Mouse (Mus musculus): ENCODE results near the gene Suds3. TPM values are rescaled to one million over a fixed set of nuclear protein-coding genes. Genes with fewer than 3 reads are reported as not detected.

Suds3 gene
- polyA plus RNA-seq, 1 experiment from 2014 or later: 52.9 TPM

- no peak overlapping the region for H3K4me3 ChIP-seq (replicated peaks; ENCODE audit: low read depth, low read length)
- peaks cover 9% of the 10 kb centered on the region; the same call in 1 of the 2 replicates for H3K27me3 ChIP-seq (ENCODE audit: control insufficient read depth, insufficient read depth, low read length)
- 61% methylated on average over 8 of the region's 8 CpGs for WGBS
- ATAC-seq (ENCODE audit: low FRiP score, low TSS enrichment) (no peak), DNase-seq (no peak)
- no peaks in the 10 kb centered on the region for H3K9me3 ChIP-seq (ENCODE audit: control insufficient read depth, low read length)
- no peaks in the 10 kb centered on the region for H3K36me3 ChIP-seq (ENCODE audit: control insufficient read depth, insufficient read depth, low read length)
- H3K9ac ChIP-seq (replicated peaks; ENCODE audit: low read length): no peak overlapping the region
- H3K27ac ChIP-seq (replicated peaks; ENCODE audit: low read depth, low read length): no peak overlapping the region
- no peak overlapping the region for H3K4me2 ChIP-seq (ENCODE audit: low read length)
- peaks cover 17% of the 10 kb centered on the region for H3K4me1 ChIP-seq (ENCODE audit: control insufficient read depth, insufficient read depth, low read length)
Observed at GRCm38 (mm10) chr5:117118850-117119249, 2.9 kb upstream of the Suds3 start.

DNA sequence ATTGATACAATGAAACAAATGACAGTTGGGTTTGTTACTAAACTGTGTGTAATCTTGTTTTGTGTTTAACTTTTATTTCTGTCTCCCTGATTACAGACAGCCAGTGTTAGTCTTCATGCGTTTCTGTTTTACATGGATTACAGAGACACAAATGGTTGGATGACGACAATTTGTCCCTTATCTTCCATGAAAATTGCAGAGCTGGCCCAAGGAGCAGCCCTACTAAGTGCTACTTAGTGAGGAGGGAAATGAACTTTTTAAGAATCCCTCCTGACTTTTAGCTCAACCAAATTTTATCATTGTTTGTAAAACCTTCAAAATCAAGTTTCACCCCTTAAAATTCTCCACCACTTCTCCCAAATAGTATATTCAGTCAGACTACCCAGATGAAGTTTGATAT lies 2.3 kb upstream of the Suds3 start:
- Histone ChIP-seq H3K4me1 (ENCODE audit: control insufficient read depth, insufficient read depth, low read length) (peaks cover 17% of the 10 kb centered on the region), H3K36me3 (ENCODE audit: control insufficient read depth, insufficient read depth, low read length) (peaks cover 4% of the 10 kb centered on the region; the same call in 1 of the 2 replicates), H3K4me3 (replicated peaks; ENCODE audit: low read depth, low read length) (no peak overlapping the region), H3K4me2 (ENCODE audit: low read length) (no peak overlapping the region), H3K9me3 (ENCODE audit: control insufficient read depth, low read length) (no peaks in the 10 kb centered on the region), H3K9ac (replicated peaks; ENCODE audit: low read length) (no peak overlapping the region), H3K27me3 (ENCODE audit: control insufficient read depth, insufficient read depth, low read length) (peaks cover 9% of the 10 kb centered on the region; the same call in 1 of the 2 replicates), H3K27ac (replicated peaks; ENCODE audit: low read depth, low read length) (no peak overlapping the region)
- DNase-seq (no peak), ATAC-seq (ENCODE audit: low FRiP score, low TSS enrichment) (no peak)
- 87% methylated on average over 2 of the region's 2 CpGs for WGBS

DNA sequence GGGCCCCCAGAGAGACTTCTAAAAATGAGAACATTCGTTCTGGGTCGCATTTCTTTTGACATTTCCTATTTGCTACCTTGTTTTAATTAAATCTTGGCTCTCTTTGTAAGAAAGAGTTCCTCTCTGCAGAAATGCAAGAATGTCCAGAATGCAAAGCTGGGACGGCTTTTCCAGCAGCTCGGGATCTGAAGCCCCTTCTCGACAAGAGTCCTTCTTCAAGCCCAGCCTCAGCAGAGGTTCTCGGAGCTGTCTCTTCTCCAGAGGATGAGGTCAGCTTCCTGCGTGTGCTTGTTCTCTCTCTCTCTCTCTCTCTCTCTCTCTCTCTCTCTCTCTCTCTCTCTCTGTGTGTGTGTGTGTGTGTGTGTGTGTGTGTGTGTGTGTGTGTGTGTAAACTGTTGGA lies 1.8 kb upstream of the Suds3 start:
- DNase-seq: no peak
- H3K4me2 ChIP-seq (ENCODE audit: low read length): no peak overlapping the region
- H3K9me3 ChIP-seq (ENCODE audit: control insufficient read depth, low read length): no peaks in the 10 kb centered on the region
- no peak overlapping the region for H3K4me3 ChIP-seq (replicated peaks; ENCODE audit: low read depth, low read length)
- H3K27me3 ChIP-seq (ENCODE audit: control insufficient read depth, insufficient read depth, low read length): peaks cover 9% of the 10 kb centered on the region; the same call in 1 of the 2 replicates
- H3K36me3 ChIP-seq (ENCODE audit: control insufficient read depth, insufficient read depth, low read length): peaks cover 7% of the 10 kb centered on the region
- H3K9ac ChIP-seq (replicated peaks; ENCODE audit: low read length): no peak overlapping the region
- no peak overlapping the region for H3K27ac ChIP-seq (replicated peaks; ENCODE audit: low read depth, low read length)
- H3K4me1 ChIP-seq (ENCODE audit: control insufficient read depth, insufficient read depth, low read length): peaks cover 17% of the 10 kb centered on the region
- WGBS: 79% methylated on average over 7 of the region's 7 CpGs
- ATAC-seq (ENCODE audit: low FRiP score, low TSS enrichment): no peak

DNA sequence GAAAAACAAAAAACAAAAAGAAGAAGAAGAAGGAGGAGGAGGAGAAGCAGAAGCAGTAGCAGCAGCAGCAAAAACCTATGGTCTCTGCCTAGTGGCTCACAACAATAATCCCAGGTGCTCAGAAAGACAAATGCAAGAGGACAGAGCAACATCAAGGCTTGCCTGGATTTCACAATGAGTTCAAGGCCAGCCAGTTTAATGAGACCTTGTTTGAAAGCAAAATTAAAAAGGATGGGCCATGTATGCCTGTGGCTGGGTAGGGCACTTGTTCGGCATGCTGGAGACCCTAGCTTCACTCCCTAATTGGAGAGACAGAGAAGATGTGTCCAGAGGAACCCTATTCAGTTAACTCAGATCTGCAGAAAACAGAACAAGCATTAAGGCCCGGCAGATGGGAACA lies 1.3 kb upstream of the Suds3 start:
- Histone ChIP-seq H3K27ac (replicated peaks; ENCODE audit: low read depth, low read length) (no peak overlapping the region), H3K4me1 (ENCODE audit: control insufficient read depth, insufficient read depth, low read length) (peaks cover 17% of the 10 kb centered on the region), H3K27me3 (ENCODE audit: control insufficient read depth, insufficient read depth, low read length) (peaks cover 9% of the 10 kb centered on the region; the same call in 1 of the 2 replicates), H3K36me3 (ENCODE audit: control insufficient read depth, insufficient read depth, low read length) (peaks cover 12% of the 10 kb centered on the region), H3K4me3 (replicated peaks; ENCODE audit: low read depth, low read length) (no peak overlapping the region), H3K9ac (replicated peaks; ENCODE audit: low read length) (no peak overlapping the region), H3K9me3 (ENCODE audit: control insufficient read depth, low read length) (no peaks in the 10 kb centered on the region), H3K4me2 (ENCODE audit: low read length) (no peak overlapping the region)
- 80% methylated on average over 2 of the region's 2 CpGs for WGBS
- no peak for ATAC-seq (ENCODE audit: low FRiP score, low TSS enrichment)
- no peak for DNase-seq

GRCm38 (mm10) chr5:117116660-117117059 lies 747 bp upstream of the Suds3 start:
- DNase-seq (no peak), ATAC-seq (ENCODE audit: low FRiP score, low TSS enrichment) (no peak)
- no peak overlapping the region for H3K27ac ChIP-seq (replicated peaks; ENCODE audit: low read depth, low read length)
- WGBS: 67% methylated on average over 2 of the region's 2 CpGs
- H3K4me1 ChIP-seq (ENCODE audit: control insufficient read depth, insufficient read depth, low read length): peaks cover 17% of the 10 kb centered on the region
- H3K9me3 ChIP-seq (ENCODE audit: control insufficient read depth, low read length): no peaks in the 10 kb centered on the region
- no peak overlapping the region for H3K4me3 ChIP-seq (replicated peaks; ENCODE audit: low read depth, low read length)
- H3K36me3 ChIP-seq (ENCODE audit: control insufficient read depth, insufficient read depth, low read length): peaks cover 18% of the 10 kb centered on the region
- no peak overlapping the region for H3K4me2 ChIP-seq (ENCODE audit: low read length)
- H3K27me3 ChIP-seq (ENCODE audit: control insufficient read depth, insufficient read depth, low read length): peaks cover 7% of the 10 kb centered on the region; the same call in 1 of the 2 replicates
- no peak overlapping the region for H3K9ac ChIP-seq (replicated peaks; ENCODE audit: low read length)

DNA sequence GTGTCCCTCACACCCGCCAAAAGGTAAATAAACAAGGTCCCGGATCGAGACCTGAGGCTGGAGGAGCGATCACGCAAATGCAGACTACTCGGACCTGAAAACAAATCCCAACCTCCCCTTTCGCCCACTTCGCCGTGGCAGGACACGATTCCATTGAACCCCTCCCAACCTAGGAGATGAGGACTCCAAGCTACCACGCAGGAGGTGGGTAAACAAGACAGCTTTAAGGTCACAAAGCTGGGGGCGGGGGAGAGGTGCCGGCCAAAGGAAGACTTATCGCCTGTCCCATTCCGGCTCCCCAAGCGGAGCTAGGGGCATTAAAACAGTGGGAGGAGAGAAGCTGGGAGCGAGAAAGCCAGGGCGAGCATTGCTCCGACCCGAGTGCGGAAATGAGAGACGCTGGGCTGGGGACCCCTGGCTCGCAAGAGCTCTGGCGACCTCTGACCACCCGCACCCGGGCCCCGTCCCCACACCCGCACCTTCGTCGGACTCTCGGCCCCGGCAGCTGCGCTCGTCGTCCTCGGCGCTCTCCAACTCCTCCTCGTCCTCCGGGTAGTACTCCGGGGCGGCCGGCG lies 633 bp downstream of the Suds3 start:
- H3K9me3 ChIP-seq (ENCODE audit: control insufficient read depth, low read length): no peaks in the 10 kb centered on the region
- no peak for DNase-seq
- peak; percentile 11; the same call in 1 of the 2 replicates for ATAC-seq (ENCODE audit: low FRiP score, low TSS enrichment)
- WGBS: under 1% methylated on average over 43 of the region's 43 CpGs
- peak overlapping the region; percentile 84 for H3K4me2 ChIP-seq (ENCODE audit: low read length)
- H3K9ac ChIP-seq (replicated peaks; ENCODE audit: low read length): peak overlapping the region; percentile 86
- peak overlapping the region; percentile 91 for H3K27ac ChIP-seq (replicated peaks; ENCODE audit: low read depth, low read length)
- H3K36me3 ChIP-seq (ENCODE audit: control insufficient read depth, insufficient read depth, low read length): peaks cover 32% of the 10 kb centered on the region
- peaks cover 8% of the 10 kb centered on the region; the same call in 1 of the 2 replicates for H3K4me1 ChIP-seq (ENCODE audit: control insufficient read depth, insufficient read depth, low read length)
- H3K27me3 ChIP-seq (ENCODE audit: control insufficient read depth, insufficient read depth, low read length): no peaks in the 10 kb centered on the region
- H3K4me3 ChIP-seq (replicated peaks; ENCODE audit: low read depth, low read length): peak overlapping the region; percentile 92

- ATAC-seq (ENCODE audit: low FRiP score, low TSS enrichment) (no peak), DNase-seq (peak; percentile 70)
- Histone ChIP-seq H3K27me3 (ENCODE audit: control insufficient read depth, insufficient read depth, low read length) (no peaks in the 10 kb centered on the region), H3K4me2 (ENCODE audit: low read length) (peak overlapping the region; percentile 84), H3K36me3 (ENCODE audit: control insufficient read depth, insufficient read depth, low read length) (peaks cover 32% of the 10 kb centered on the region), H3K4me3 (replicated peaks; ENCODE audit: low read depth, low read length) (peak overlapping the region; percentile 92), H3K9ac (replicated peaks; ENCODE audit: low read length) (peak overlapping the region; percentile 86), H3K27ac (replicated peaks; ENCODE audit: low read depth, low read length) (peak overlapping the region; percentile 45; the same call in 1 of the 2 replicates), H3K4me1 (ENCODE audit: control insufficient read depth, insufficient read depth, low read length) (peaks cover 8% of the 10 kb centered on the region; the same call in 1 of the 2 replicates), H3K9me3 (ENCODE audit: control insufficient read depth, low read length) (no peaks in the 10 kb centered on the region)
- WGBS: 5% methylated on average over 16 of the region's 16 CpGs
Observed at GRCm38 (mm10) chr5:117114581-117115192, 1.2 kb downstream of the Suds3 start.

DNA sequence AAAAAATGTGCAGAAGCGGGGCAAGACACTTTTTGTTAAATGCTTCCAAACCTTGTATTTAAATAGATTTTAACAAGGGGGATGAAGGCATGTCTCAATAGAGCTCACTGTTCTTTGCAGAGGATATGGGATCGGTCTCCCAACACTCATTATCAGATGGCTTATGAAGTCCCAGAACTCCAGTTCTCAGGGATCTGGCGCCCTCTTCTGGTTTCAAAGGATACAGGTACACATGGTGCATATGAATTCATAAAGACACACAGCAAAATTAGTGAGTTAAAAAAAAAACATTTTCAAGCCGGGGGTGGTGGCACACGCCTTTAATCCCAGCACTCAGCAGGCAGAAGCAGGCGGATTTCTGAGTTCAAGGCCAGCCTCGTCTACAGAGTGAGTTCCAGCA lies 2.6 kb downstream of the Suds3 start:
- Histone ChIP-seq H3K4me1 (ENCODE audit: control insufficient read depth, insufficient read depth, low read length) (peaks cover 5% of the 10 kb centered on the region; the same call in 1 of the 2 replicates), H3K9ac (replicated peaks; ENCODE audit: low read length) (no peak overlapping the region), H3K4me3 (replicated peaks; ENCODE audit: low read depth, low read length) (no peak overlapping the region), H3K4me2 (ENCODE audit: low read length) (no peak overlapping the region), H3K27me3 (ENCODE audit: control insufficient read depth, insufficient read depth, low read length) (no peaks in the 10 kb centered on the region), H3K9me3 (ENCODE audit: control insufficient read depth, low read length) (no peaks in the 10 kb centered on the region), H3K36me3 (ENCODE audit: control insufficient read depth, insufficient read depth, low read length) (peaks cover 45% of the 10 kb centered on the region), H3K27ac (replicated peaks; ENCODE audit: low read depth, low read length) (no peak overlapping the region)
- 94% methylated on average over 7 of the region's 7 CpGs for WGBS
- no peak for ATAC-seq (ENCODE audit: low FRiP score, low TSS enrichment)
- DNase-seq: peak; percentile 65

DNA sequence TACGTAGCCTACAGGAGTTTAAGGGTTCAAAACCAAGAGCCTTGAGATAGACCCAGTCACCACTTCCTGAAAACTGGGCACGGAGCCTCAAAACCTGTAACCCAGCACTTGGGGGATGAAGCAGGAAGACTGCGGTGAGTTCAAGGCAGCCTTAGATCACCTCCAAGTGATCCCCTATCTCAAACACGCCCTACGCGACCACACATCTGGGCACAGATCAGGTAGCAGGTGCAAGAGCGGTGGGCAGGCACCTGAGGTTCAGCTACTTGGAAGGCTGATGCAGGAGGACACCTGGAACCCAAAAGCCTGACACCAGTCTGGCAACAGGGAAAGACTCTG lies 4.2 kb downstream of the Suds3 start:
- DNase-seq: no peak
- Histone ChIP-seq H3K4me2 (ENCODE audit: low read length) (no peak overlapping the region), H3K9ac (replicated peaks; ENCODE audit: low read length) (no peak overlapping the region), H3K36me3 (ENCODE audit: control insufficient read depth, insufficient read depth, low read length) (peaks cover 61% of the 10 kb centered on the region), H3K4me1 (ENCODE audit: control insufficient read depth, insufficient read depth, low read length) (peaks cover 5% of the 10 kb centered on the region; the same call in 1 of the 2 replicates), H3K9me3 (ENCODE audit: control insufficient read depth, low read length) (no peaks in the 10 kb centered on the region), H3K27me3 (ENCODE audit: control insufficient read depth, insufficient read depth, low read length) (no peaks in the 10 kb centered on the region), H3K4me3 (replicated peaks; ENCODE audit: low read depth, low read length) (no peak overlapping the region), H3K27ac (replicated peaks; ENCODE audit: low read depth, low read length) (no peak overlapping the region)
- no peak for ATAC-seq (ENCODE audit: low FRiP score, low TSS enrichment)
- over 99% methylated on average over 7 of the region's 7 CpGs for whole genome bisulfite sequencing
